Mouse (Mus musculus): Measurements from ENCODE around the gene Tcp11l1. TPM values are rescaled to one million over a fixed set of nuclear protein-coding genes. Genes with fewer than 3 reads are reported as not detected.

Tcp11l1 gene
- polyA plus RNA-seq, 1 experiment = 1.9 TPM

GRCm38 (mm10) chr2:104741896-104742740 lies 30.1 kb upstream of the Tcp11l1 start:
- WGBS = 3% methylated on average over 45 of the region's 46 CpGs
- no peak for TF ChIP-seq POLR2A (IDR thresholded peaks at IDR 0.05; ENCODE audit: low read depth, low read length)
- TF ChIP-seq CTCF (IDR thresholded peaks at IDR 0.05; ENCODE audit: extremely low read depth, insufficient read length, insufficient replicate concordance, low read depth, low read length) = no peak

GRCm38 (mm10) chr2:104741015-104741758 lies 29.2 kb upstream of the Tcp11l1 start:
- WGBS = 43% methylated on average over 7 of the region's 7 CpGs
- Histone ChIP-seq H3K27ac (ENCODE audit: insufficient read depth, low read depth, low read length) (peak overlapping the region; percentile 84), H3K4me1 (ENCODE audit: control insufficient read depth, insufficient read depth, insufficient read length, low read length) (peaks cover 3% of the 10 kb centered on the region; the same call in 1 of the 2 replicates), H3K4me3 (ENCODE audit: low read depth, low read length) (peak overlapping the region; percentile 61), H3K36me3 (ENCODE audit: control insufficient read depth, insufficient read depth, low read length) (no peaks in the 10 kb centered on the region), H3K27me3 (ENCODE audit: control insufficient read depth, insufficient read depth, low read length) (no peaks in the 10 kb centered on the region)
- TF ChIP-seq CTCF (IDR thresholded peaks at IDR 0.05; ENCODE audit: extremely low read depth, insufficient read length, insufficient replicate concordance, low read depth, low read length) (no peak), POLR2A (IDR thresholded peaks at IDR 0.05; ENCODE audit: low read depth, low read length) (no peak)

More at GRCm38 (mm10) chr2:104741896-104742740, 30.1 kb upstream of the Tcp11l1 start:
- Histone ChIP-seq H3K36me3 (ENCODE audit: control insufficient read depth, insufficient read depth, low read length) (no peaks in the 10 kb centered on the region), H3K4me1 (ENCODE audit: control insufficient read depth, insufficient read depth, insufficient read length, low read length) (peaks cover 3% of the 10 kb centered on the region; the same call in 1 of the 2 replicates), H3K4me3 (ENCODE audit: low read depth, low read length) (peak overlapping the region; percentile 93), H3K27me3 (ENCODE audit: control insufficient read depth, insufficient read depth, low read length) (no peaks in the 10 kb centered on the region), H3K27ac (ENCODE audit: insufficient read depth, low read depth, low read length) (peak overlapping the region; percentile 97)

GRCm38 (mm10) chr2:104740248-104740949 lies 28.4 kb upstream of the Tcp11l1 start:
- Histone ChIP-seq H3K4me3 (ENCODE audit: low read depth, low read length) (no peak overlapping the region), H3K4me1 (ENCODE audit: control insufficient read depth, insufficient read depth, insufficient read length, low read length) (peaks cover 3% of the 10 kb centered on the region; the same call in 1 of the 2 replicates), H3K27me3 (ENCODE audit: control insufficient read depth, insufficient read depth, low read length) (no peaks in the 10 kb centered on the region), H3K27ac (ENCODE audit: insufficient read depth, low read depth, low read length) (peak overlapping the region; percentile 84), H3K36me3 (ENCODE audit: control insufficient read depth, insufficient read depth, low read length) (no peaks in the 10 kb centered on the region)
- TF ChIP-seq CTCF (IDR thresholded peaks at IDR 0.05; ENCODE audit: extremely low read depth, insufficient read length, insufficient replicate concordance, low read depth, low read length) (no peak), POLR2A (IDR thresholded peaks at IDR 0.05; ENCODE audit: low read depth, low read length) (no peak)
- 30% methylated on average over 7 of the region's 7 CpGs for WGBS

GRCm38 (mm10) chr2:104739691-104740090 lies 27.7 kb upstream of the Tcp11l1 start:
- WGBS = 99% methylated on average over 2 of the region's 2 CpGs
- H3K4me3 ChIP-seq (ENCODE audit: low read depth, low read length) = no peak overlapping the region
- peaks cover 3% of the 10 kb centered on the region; the same call in 1 of the 2 replicates for H3K4me1 ChIP-seq (ENCODE audit: control insufficient read depth, insufficient read depth, insufficient read length, low read length)
- no peaks in the 10 kb centered on the region for H3K27me3 ChIP-seq (ENCODE audit: control insufficient read depth, insufficient read depth, low read length)
- no peak overlapping the region for H3K27ac ChIP-seq (ENCODE audit: insufficient read depth, low read depth, low read length)
- TF ChIP-seq CTCF (IDR thresholded peaks at IDR 0.05; ENCODE audit: extremely low read depth, insufficient read length, insufficient replicate concordance, low read depth, low read length) = no peak
- TF ChIP-seq POLR2A (IDR thresholded peaks at IDR 0.05; ENCODE audit: low read depth, low read length) = no peak
- H3K36me3 ChIP-seq (ENCODE audit: control insufficient read depth, insufficient read depth, low read length) = no peaks in the 10 kb centered on the region

- H3K36me3 ChIP-seq (ENCODE audit: control insufficient read depth, insufficient read depth, low read length) = no peaks in the 10 kb centered on the region
- 44% methylated on average over 7 of the region's 7 CpGs for WGBS
- H3K27me3 ChIP-seq (ENCODE audit: control insufficient read depth, insufficient read depth, low read length) = no peaks in the 10 kb centered on the region
- peaks cover 3% of the 10 kb centered on the region; the same call in 1 of the 2 replicates for H3K4me1 ChIP-seq (ENCODE audit: control insufficient read depth, insufficient read depth, insufficient read length, low read length)
- H3K4me3 ChIP-seq (ENCODE audit: low read depth, low read length) = no peak overlapping the region
- no peak for TF ChIP-seq POLR2A (IDR thresholded peaks at IDR 0.05; ENCODE audit: low read depth, low read length)
- TF ChIP-seq CTCF (IDR thresholded peaks at IDR 0.05; ENCODE audit: extremely low read depth, insufficient read length, insufficient replicate concordance, low read depth, low read length) = no peak
- H3K27ac ChIP-seq (ENCODE audit: insufficient read depth, low read depth, low read length) = no peak overlapping the region
Observed at GRCm38 (mm10) chr2:104736241-104736640, 24.3 kb upstream of the Tcp11l1 start.

GRCm38 (mm10) chr2:104732562-104733256 lies 20.7 kb upstream of the Tcp11l1 start:
- 73% methylated on average over 7 of the region's 7 CpGs for WGBS
- H3K4me1 ChIP-seq (ENCODE audit: control insufficient read depth, insufficient read depth, insufficient read length, low read length) = no peaks in the 10 kb centered on the region; the same call in 1 of the 2 replicates

More at GRCm38 (mm10) chr2:104732562-104733256, 20.7 kb upstream of the Tcp11l1 start:
- Histone ChIP-seq H3K4me3 (ENCODE audit: low read depth, low read length) (no peak overlapping the region), H3K27me3 (ENCODE audit: control insufficient read depth, insufficient read depth, low read length) (no peaks in the 10 kb centered on the region), H3K36me3 (ENCODE audit: control insufficient read depth, insufficient read depth, low read length) (peaks cover 9% of the 10 kb centered on the region; the same call in 1 of the 2 replicates), H3K27ac (ENCODE audit: insufficient read depth, low read depth, low read length) (no peak overlapping the region)
- no peak for TF ChIP-seq POLR2A (IDR thresholded peaks at IDR 0.05; ENCODE audit: low read depth, low read length)
- TF ChIP-seq CTCF (IDR thresholded peaks at IDR 0.05; ENCODE audit: extremely low read depth, insufficient read length, insufficient replicate concordance, low read depth, low read length) = no peak

Measured in small intestine, adult 2 months (tissue).